Mouse (Mus musculus) G1E-ER4 (cell line): ENCODE measurements around the gene Ifi214. TPM values are rescaled to one million over a fixed set of nuclear protein-coding genes. Genes with fewer than 3 reads are reported as not detected.
"Not testable (repeated sequence)": the region's sequence is repeated elsewhere in the genome, so short reads cannot be mapped to it uniquely, and the experiment has no call there.

Experiments used
- GATA1 ChIP-seq: IDR thresholded peaks from one replicate; pipeline ENCODE4 v1.8.0; 2012; ENCODE audit warnings: low read length, inconsistent platforms
- polyA plus RNA-seq: library from polyadenylated mRNA; stranded (reverse); fragments of >175 nt; gene quantifications from 2 replicates; pipeline ENCODE4 v1.2.3, GENCODE M21; 2012

Gene Ifi214
- not detected in 2 replicates for polyA plus RNA-seq

DNA sequence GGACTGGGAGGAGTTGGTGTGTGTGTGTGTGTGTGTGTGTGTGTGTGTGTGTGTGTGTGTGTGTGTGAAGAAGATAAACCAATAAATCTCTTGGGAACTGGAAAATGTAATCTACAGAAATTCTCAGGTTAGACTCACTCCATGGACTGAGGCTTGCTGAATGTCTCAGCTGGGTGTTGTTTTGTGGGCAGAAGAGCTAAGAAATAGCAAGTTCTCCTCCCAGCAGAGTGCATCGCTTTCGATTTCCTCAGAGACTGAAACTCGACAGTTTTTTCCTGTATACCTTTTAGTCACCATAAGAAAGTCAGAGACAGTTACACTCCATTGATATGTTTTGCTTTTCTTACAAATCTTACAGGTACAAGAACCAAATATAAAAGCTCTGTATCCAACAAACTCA is at the start of gene Ifi214:
Gene Ifi214 (minus strand): TSS at position 167 of the 400 bp plus-strand sequence.
- not testable (repeated sequence) for TF ChIP-seq GATA1

DNA sequence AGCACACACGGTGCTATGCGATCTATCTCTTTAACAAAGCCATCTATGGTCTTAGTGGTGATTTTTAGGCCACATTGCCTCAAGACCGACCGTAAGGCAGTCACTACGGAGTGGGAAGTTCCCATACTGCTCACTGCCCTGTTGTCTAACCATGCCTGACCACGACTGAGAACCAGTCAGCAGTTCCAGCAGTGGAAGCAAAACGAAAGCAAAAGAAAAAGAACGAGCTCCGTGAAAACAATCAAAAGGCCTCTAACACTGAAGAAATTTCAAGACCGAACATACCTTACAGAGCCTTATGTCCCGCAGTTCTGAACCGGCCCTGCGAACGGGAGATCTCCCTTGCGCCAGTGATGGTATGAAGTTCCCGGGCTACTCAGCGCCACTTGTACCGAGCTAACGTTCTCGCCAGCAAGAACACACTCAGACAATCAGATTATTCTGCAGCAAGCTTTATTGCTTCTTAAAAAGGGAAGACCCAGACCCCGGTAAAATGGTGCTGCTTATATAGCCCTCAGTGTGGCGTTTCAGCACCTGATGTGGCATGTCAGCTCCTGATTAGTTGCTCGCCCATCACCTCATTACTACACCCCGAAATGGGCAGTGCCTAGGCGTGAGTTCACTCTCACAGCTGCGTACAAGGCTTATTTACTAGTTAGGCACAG is 44.3 kb upstream of the Ifi214 start:
- no peak for TF ChIP-seq GATA1

DNA sequence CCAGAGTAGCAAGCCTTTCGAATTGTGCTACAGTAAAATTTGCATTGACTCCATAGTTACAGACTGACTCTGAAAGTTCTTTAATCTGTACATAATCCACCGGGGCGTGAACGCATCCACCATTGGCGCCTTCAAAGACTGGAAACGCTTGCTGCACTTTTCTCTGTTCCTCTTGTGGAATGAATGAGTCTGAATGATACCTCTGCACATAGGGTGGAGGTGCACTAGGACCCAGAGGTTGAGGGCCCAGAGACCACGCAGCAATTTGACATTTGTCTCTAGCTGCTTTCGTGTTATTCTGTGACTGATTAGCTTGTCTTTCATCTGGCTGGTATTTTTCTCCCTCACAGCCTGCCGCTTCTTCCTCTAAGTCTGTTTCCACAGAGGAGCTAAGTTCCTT is 43.3 kb upstream of the Ifi214 start:
- no peak for TF ChIP-seq GATA1

DNA sequence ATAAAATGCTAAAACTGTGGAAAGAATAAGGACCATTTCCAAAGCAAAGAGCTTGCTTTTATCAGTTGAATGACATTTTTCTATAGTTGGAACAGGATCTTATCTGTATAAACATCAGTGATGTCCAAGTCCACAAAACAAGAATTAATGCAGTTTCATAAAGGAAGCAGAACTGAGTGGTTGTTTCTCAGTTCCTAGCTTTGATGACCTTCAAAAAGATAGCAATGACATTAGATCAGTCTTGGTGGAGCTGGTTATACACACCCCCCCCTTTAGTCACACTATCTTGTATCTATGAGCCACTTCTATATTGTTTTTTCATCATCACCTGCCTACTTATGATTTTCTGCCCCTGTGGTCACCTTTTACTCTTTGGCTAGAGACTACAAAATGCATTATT is 14.3 kb downstream of the Ifi214 start:
- no peak for TF ChIP-seq GATA1

DNA sequence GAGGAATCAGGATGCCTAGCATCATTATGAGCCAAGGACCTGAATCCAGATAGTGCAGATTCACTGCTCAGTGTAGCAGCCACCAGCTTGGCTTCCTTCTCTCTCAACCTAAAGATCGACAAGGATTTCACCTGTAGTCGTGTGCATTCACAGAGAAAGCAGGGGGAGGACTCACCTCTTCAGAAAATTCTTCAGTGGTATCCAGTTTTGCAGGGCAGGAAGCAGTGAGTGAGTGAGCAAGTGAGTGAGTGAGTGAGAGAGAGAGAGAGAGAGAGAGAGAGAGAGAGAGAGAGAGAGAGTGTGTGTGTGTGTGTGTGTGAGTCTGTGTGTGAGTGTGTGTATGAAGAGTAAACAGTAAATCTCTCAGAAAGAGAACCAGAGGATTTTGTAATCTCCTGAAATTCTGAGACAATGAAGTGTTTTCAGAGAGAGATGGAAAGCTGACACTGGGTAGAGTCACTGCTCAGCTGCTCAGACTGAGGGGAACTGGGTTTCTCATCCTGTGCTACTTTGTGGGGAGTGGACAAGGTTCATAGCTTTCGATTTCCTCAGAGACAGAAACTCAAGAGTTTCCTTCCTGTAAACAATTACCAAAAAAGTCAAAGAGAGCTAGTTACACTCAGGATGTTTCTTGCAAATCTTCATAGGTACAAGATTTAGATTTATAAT is 44.8 kb downstream of the Ifi214 start, which contains the start of gene Ifi206:
Gene Ifi206 (minus strand): TSS at position 230 of the 669 bp plus-strand sequence.
- not testable (repeated sequence) for TF ChIP-seq GATA1

Other genes starting within 250 kb of the Ifi214 start
- not detected in 2 replicates for gene Ackr1, start 202.2 kb downstream of the Ifi214 start, polyA plus RNA-seq
- not detected in 2 replicates for gene Aim2, start 185.1 kb downstream of the Ifi214 start, polyA plus RNA-seq
- not detected in 2 replicates for gene Cadm3, start 168.3 kb downstream of the Ifi214 start, polyA plus RNA-seq
- not detected in 2 replicates for gene Ifi206, start 44.9 kb downstream of the Ifi214 start, polyA plus RNA-seq
- gene Ifi213, start 63.3 kb upstream of the Ifi214 start, polyA plus RNA-seq, result not detected in 2 replicates
- gene Ifi209, start 95.0 kb upstream of the Ifi214 start, polyA plus RNA-seq, result not detected in 2 replicates
- gene Ifi208, start 137.7 kb upstream of the Ifi214 start, polyA plus RNA-seq, result not detected in 2 replicates
- gene Ifi207, start 205.8 kb upstream of the Ifi214 start, polyA plus RNA-seq, result not detected in 2 replicates
- not detected in 2 replicates for gene Ifi204, start 231.0 kb upstream of the Ifi214 start, polyA plus RNA-seq